Mouse (Mus musculus): ENCODE measurements around the gene Esyt2. TPM values are rescaled to one million over a fixed set of nuclear protein-coding genes. Genes with fewer than 3 reads are reported as not detected.

Esyt2 gene
- polyA plus RNA-seq, 1 experiment from 2014 or later, result 12.1 TPM

DNA sequence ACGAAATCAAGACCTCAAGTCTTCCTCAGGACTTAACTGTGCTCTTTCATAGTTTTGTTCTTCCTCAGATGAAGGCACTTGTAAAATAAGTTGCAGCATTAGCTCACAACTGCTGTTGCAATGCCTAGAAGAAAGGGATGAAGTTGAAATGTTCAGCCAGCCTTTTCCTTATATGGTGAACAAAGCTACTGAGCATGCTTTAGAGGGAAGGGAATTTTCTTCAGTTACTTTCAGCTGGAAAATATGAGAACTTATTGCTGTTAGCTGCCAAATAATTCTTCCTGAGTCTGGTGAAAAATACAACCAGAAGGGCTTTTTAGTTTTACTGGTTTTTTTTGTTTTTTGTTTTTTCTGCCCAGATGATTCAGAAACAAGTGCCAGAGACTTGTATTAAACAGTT, 45.2 kb downstream of the Esyt2 start:
- H3K4me1 ChIP-seq, result no peaks in the 10 kb centered on the region
- no peak for ATAC-seq (replicated peaks)
- 0 out of 2 replicates have a peak, but pooled peaks cover 6% of the 10 kb centered on the region for H3K36me3 ChIP-seq (replicated peaks)
- no peak overlapping the region for H3K4me2 ChIP-seq
- 82% methylated on average over 1 of the region's 1 CpGs for WGBS
- no peak overlapping the region for H3K27ac ChIP-seq
- no peak overlapping the region for H3K9ac ChIP-seq
- no peaks in the 10 kb centered on the region for H3K9me3 ChIP-seq
- no peaks in the 10 kb centered on the region for H3K27me3 ChIP-seq (replicated peaks)
- no peak overlapping the region for H3K4me3 ChIP-seq

DNA sequence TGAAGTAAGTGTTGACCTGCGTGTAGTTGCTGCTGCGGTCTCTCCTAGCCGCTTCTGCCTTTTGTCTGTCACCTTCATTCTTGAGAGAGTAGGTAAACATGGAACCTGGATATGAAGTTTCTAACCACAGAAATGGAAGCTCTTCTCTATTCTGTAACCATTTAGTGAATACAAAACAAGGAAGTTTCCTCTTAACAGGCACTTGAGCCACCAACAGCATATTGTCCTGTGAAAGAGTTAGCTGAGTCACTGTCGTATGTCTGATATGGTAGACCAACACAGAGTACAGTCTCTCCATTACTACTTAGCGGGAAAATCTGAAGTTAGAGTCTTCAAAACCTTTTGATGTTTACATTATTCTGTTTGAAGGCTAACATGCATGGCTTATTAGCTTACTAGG, 53.3 kb downstream of the Esyt2 start:
- H3K4me3 ChIP-seq, result no peak overlapping the region
- no peaks in the 10 kb centered on the region for H3K4me1 ChIP-seq
- H3K27ac ChIP-seq, result no peak overlapping the region
- H3K9me3 ChIP-seq, result no peaks in the 10 kb centered on the region
- H3K36me3 ChIP-seq (replicated peaks), result no peaks in the 10 kb centered on the region; the same call in 1 of the 2 replicates
- 92% methylated on average over 5 of the region's 5 CpGs for WGBS
- H3K27me3 ChIP-seq (replicated peaks), result no peaks in the 10 kb centered on the region
- no peak for ATAC-seq (replicated peaks)
- no peak overlapping the region for H3K9ac ChIP-seq
- H3K4me2 ChIP-seq, result no peak overlapping the region

DNA sequence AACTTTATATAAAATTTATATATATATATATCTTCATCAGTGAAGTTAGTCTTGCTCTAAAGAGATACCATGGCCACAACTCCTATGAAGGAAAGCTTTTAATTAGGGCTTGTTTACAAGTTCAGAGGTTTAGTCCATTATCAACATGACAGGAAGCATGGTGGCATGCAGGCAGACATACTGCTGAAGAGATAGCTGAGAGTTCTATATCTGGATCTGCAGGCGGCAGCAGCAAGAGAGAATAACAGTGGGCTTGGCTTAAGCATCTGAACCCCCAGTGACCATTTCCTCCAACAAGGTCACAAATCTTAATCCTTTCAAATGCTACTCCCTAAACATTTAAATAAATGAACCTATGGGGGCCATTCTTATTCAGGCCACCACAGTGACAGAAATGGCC, 59.2 kb downstream of the Esyt2 start:
- H3K27ac ChIP-seq, result no peak overlapping the region
- WGBS, result 97% methylated on average over 1 of the region's 1 CpGs

DNA sequence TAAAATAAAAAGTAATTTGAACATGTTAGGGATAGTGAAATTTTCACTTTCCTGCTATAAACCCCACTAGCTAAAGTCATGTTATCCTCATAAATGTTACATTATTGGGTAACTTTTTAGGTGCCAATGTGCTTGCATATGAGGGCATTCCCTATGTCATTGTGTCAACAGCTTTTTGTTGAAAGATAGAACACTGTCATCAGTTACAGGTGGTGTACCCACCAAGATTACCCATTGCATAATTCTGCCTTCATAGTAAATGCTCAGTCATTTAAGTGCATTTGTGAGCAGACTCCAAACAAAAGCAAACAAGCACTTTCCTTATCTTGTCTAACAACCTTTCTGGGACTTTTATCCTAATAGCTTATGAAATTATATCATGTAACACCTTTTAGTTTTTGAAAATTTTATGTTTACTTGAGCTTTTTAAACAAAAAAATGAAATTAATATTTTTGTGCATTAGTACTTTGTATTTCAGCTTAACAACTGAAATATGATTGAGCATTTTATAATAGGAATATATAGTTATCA, 67.8 kb downstream of the Esyt2 start:
- Histone ChIP-seq H3K4me2 (no peak overlapping the region), H3K9me3 (no peaks in the 10 kb centered on the region), H3K9ac (no peak overlapping the region), H3K4me3 (no peak overlapping the region), H3K4me1 (no peaks in the 10 kb centered on the region), H3K36me3 (replicated peaks) (no peaks in the 10 kb centered on the region; the same call in 1 of the 2 replicates), H3K27ac (no peak overlapping the region), H3K27me3 (replicated peaks) (no peaks in the 10 kb centered on the region)
- ATAC-seq (replicated peaks), result no peak

More for the DNA sequence above, 59.2 kb downstream of the Esyt2 start:
- Histone ChIP-seq H3K9me3 (no peaks in the 10 kb centered on the region), H3K4me1 (no peaks in the 10 kb centered on the region), H3K9ac (no peak overlapping the region), H3K4me2 (no peak overlapping the region), H3K36me3 (replicated peaks) (peaks cover 6% of the 10 kb centered on the region; the same call in 1 of the 2 replicates), H3K27me3 (replicated peaks) (no peaks in the 10 kb centered on the region), H3K4me3 (no peak overlapping the region)
- ATAC-seq (replicated peaks), result no peak

DNA sequence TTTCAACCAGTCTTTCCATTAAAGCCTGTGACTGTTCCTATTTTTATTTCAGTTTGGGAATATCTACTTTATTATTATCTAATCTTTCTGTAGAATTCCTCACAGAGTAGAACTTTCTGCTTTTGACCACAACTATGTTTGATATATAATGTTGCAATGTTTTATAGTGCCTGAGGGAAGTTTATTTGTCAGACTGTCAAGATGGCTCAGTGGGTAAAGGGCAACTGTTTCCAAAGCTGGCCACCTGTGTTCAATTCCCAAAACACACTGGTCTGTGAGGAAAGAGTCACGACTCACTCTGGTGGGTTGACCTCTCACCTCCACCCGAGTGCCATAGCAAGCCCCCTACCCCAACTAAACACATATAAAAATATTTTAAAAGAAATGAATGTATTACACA, 68.4 kb downstream of the Esyt2 start:
- H3K9ac ChIP-seq, result no peak overlapping the region
- H3K4me3 ChIP-seq, result no peak overlapping the region
- H3K4me1 ChIP-seq, result no peaks in the 10 kb centered on the region
- H3K4me2 ChIP-seq, result no peak overlapping the region
- no peaks in the 10 kb centered on the region for H3K9me3 ChIP-seq
- WGBS, result 88% methylated on average over 2 of the region's 2 CpGs
- no peaks in the 10 kb centered on the region for H3K27me3 ChIP-seq (replicated peaks)
- H3K27ac ChIP-seq, result no peak overlapping the region
- ATAC-seq (replicated peaks), result no peak
- no peaks in the 10 kb centered on the region; the same call in 1 of the 2 replicates for H3K36me3 ChIP-seq (replicated peaks)

DNA sequence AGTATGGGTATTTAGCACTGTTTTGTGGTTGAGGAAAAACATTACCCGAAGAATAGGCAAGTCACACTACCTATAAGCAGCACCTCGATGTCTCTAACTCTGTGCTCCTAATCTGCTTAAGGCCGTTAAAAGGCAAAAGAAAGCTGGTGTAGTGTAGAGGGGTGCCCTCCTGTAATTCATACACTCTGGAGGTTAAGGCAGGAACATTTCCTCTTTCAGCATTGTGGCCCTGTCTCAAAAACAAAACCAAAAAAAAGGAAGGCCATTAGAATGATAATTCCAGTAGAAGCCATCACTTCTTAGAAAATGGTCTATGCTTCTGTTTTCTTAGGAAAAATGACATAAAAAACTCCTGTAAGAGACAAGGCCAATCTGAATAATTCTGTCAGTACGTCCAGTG, 70.0 kb downstream of the Esyt2 start:
- Histone ChIP-seq H3K4me3 (no peak overlapping the region), H3K4me2 (no peak overlapping the region), H3K9me3 (no peaks in the 10 kb centered on the region), H3K27ac (no peak overlapping the region), H3K9ac (no peak overlapping the region), H3K36me3 (replicated peaks) (no peaks in the 10 kb centered on the region; the same call in 1 of the 2 replicates), H3K4me1 (no peaks in the 10 kb centered on the region), H3K27me3 (replicated peaks) (no peaks in the 10 kb centered on the region)
- 92% methylated on average over 4 of the region's 4 CpGs for WGBS
- no peak for ATAC-seq (replicated peaks)

DNA sequence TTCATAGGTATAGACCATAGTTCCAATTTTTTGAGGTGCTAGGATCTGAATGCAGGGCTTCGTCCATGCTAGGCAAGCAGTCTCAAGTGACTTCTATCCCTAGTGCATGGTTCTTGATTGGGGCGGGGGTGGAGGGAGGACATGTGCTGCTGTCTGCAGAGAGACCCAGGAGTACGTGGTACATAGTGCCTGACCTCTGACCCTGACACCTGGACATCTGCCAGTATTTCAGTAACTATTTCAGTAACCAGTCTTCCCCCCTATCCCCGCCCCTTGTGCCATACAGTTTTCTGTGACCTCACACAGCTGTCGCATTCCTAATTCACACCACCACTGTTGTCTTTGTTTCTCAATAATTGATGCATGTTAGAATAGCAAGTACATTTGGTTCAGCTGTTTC, 71.4 kb downstream of the Esyt2 start:
- Histone ChIP-seq H3K4me1 (no peaks in the 10 kb centered on the region), H3K27me3 (replicated peaks) (no peaks in the 10 kb centered on the region), H3K36me3 (replicated peaks) (peaks cover 3% of the 10 kb centered on the region; the same call in 1 of the 2 replicates), H3K27ac (no peak overlapping the region), H3K4me3 (no peak overlapping the region), H3K9me3 (no peaks in the 10 kb centered on the region), H3K9ac (no peak overlapping the region), H3K4me2 (no peak overlapping the region)
- WGBS, result 86% methylated on average over 5 of the region's 5 CpGs
- ATAC-seq (replicated peaks), result no peak

DNA sequence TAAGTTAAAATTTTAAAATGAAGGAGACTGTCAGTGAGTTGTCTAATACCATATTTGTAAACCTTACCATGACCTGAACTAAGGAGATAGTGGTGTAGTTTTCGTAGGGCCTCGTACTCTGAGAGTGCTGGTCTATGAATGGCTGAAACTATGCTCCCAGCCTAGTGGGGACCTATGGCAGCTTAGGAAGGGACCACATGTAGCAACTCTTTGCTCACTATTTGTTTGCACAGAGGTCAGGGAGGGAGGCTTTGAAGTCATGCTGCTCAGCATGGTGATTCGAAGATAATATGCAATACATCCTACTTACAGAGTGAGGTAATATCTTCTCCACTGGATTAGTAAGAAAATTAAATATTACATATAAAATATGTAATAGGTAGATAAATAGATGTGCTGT, 73.7 kb downstream of the Esyt2 start:
- no peaks in the 10 kb centered on the region for H3K4me1 ChIP-seq
- no peak overlapping the region for H3K4me3 ChIP-seq
- H3K27ac ChIP-seq, result no peak overlapping the region
- H3K4me2 ChIP-seq, result no peak overlapping the region
- no peak overlapping the region for H3K9ac ChIP-seq
- WGBS, result 93% methylated on average over 3 of the region's 3 CpGs
- no peaks in the 10 kb centered on the region for H3K27me3 ChIP-seq (replicated peaks)
- ATAC-seq (replicated peaks), result no peak
- H3K9me3 ChIP-seq, result no peaks in the 10 kb centered on the region
- H3K36me3 ChIP-seq (replicated peaks), result peaks cover 7% of the 10 kb centered on the region; the same call in 1 of the 2 replicates

DNA sequence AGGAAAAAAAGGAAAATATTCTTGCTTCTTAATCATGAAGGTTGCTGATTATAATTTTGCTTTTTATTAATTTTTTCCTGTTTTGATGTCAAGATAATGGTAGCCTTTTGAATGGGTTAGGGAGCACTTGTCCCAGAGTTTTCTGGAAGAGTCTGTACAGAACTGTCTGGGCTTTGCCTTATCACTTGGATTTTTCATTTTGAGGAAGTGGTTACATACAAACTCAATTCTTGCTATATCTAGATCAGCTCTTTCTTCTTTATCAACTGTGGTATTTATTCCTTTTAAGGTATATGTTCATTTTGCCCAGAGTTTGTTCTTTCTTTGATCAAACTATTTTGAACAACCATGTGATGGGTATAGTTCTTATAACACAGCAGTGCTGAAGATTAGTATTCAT, 81.1 kb downstream of the Esyt2 start:
- Histone ChIP-seq H3K4me2 (no peak overlapping the region), H3K4me3 (no peak overlapping the region), H3K4me1 (no peaks in the 10 kb centered on the region), H3K36me3 (replicated peaks) (peaks cover 20% of the 10 kb centered on the region), H3K9me3 (no peaks in the 10 kb centered on the region), H3K27me3 (replicated peaks) (no peaks in the 10 kb centered on the region), H3K9ac (no peak overlapping the region), H3K27ac (no peak overlapping the region)
- no peak for ATAC-seq (replicated peaks)

DNA sequence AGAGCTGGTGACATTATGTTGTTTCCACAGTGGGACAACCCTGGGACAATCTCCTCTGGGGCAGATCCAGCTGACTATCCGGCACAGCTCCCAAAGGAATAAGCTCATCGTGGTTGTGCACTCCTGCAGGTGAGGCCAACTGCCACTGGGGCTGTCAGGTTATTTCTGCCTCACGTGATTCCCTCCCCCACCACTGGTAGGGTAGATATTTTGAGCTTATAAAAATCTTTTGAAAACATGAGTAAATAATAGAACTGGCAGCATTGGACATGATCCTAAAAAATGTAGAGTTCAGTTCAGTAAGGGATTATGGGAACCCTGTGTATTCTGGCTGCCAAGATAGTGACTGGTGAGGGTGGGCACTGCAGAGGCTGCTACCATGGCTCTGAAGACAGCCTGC, 85.9 kb downstream of the Esyt2 start:
- no peaks in the 10 kb centered on the region for H3K4me1 ChIP-seq
- no peak for ATAC-seq (replicated peaks)
- H3K4me3 ChIP-seq, result no peak overlapping the region
- H3K27me3 ChIP-seq (replicated peaks), result no peaks in the 10 kb centered on the region
- no peak overlapping the region for H3K9ac ChIP-seq
- no peaks in the 10 kb centered on the region for H3K9me3 ChIP-seq
- WGBS, result 90% methylated on average over 3 of the region's 3 CpGs
- H3K4me2 ChIP-seq, result no peak overlapping the region
- H3K27ac ChIP-seq, result no peak overlapping the region
- peaks cover 17% of the 10 kb centered on the region for H3K36me3 ChIP-seq (replicated peaks)

DNA sequence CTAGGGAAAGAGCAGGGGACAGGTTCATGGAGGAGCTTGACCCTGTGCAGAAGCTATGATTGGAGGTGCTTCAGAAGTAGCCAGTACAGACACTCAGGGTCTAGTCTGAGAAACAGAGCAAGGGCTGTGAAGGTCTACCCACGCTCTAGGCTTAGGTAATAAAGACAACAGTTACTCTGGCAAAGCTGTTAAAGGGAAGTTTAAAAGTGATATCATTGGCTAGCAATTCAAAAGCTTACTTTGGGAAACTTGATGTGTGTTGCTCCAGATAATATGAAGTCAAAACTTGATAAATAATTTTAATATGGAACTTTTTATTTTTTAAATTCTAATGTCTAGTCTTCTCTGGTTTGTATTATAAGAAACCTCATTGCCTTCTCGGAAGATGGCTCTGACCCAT, 86.3 kb downstream of the Esyt2 start:
- Histone ChIP-seq H3K27me3 (replicated peaks) (no peaks in the 10 kb centered on the region), H3K4me2 (no peak overlapping the region), H3K36me3 (replicated peaks) (peaks cover 17% of the 10 kb centered on the region), H3K4me1 (no peaks in the 10 kb centered on the region), H3K4me3 (no peak overlapping the region), H3K9ac (no peak overlapping the region), H3K9me3 (no peaks in the 10 kb centered on the region), H3K27ac (no peak overlapping the region)
- no peak for ATAC-seq (replicated peaks)
- 99% methylated on average over 2 of the region's 2 CpGs for WGBS

DNA sequence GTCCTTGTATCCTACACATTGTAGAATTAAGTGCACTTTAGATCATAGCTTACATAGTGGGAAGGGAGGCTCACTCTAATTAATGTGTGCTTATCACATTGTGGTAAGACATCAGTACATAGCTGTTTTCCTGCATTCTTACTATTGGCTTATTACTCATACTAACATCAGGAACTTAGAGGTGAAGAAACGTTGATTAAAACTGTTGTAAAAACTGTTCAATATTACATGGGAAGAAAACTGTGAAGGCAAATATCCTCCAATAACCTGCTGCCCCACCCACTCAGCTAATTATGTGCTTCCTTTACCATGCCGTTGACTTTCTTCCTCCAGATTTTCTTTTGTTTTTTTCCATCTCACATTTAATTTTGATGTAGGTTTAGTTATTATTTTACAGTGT, 87.9 kb downstream of the Esyt2 start:
- 91% methylated on average over 2 of the region's 2 CpGs for WGBS
- Histone ChIP-seq H3K27ac (no peak overlapping the region), H3K4me3 (no peak overlapping the region), H3K27me3 (replicated peaks) (no peaks in the 10 kb centered on the region), H3K9ac (no peak overlapping the region), H3K36me3 (replicated peaks) (peaks cover 18% of the 10 kb centered on the region), H3K9me3 (no peaks in the 10 kb centered on the region), H3K4me1 (no peaks in the 10 kb centered on the region), H3K4me2 (no peak overlapping the region)
- no peak for ATAC-seq (replicated peaks)

DNA sequence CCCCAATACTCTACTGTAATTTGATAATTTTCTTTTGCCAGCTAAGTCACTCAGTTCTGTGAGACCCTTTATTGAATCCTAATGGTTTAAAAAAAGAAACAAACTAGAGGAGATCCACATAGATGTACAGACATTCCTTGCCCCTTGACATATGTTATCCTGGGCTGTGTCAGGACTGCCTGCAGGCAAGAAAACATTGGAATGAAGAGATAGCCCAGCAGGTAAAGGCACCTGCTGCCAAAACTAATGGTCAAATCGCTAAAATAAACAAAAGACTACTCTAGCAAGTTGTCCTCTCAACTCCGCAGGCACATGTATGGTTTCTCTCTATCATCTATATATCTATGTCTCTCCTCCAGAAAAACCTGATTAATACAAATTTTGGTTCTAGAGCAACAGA, 102.1 kb downstream of the Esyt2 start:
- no peak overlapping the region for H3K4me3 ChIP-seq
- no peaks in the 10 kb centered on the region; the same call in 1 of the 2 replicates for H3K36me3 ChIP-seq (replicated peaks)
- no peak overlapping the region for H3K27ac ChIP-seq
- no peaks in the 10 kb centered on the region for H3K4me1 ChIP-seq
- no peak overlapping the region for H3K4me2 ChIP-seq
- no peaks in the 10 kb centered on the region for H3K9me3 ChIP-seq
- H3K27me3 ChIP-seq (replicated peaks), result no peaks in the 10 kb centered on the region
- 82% methylated on average over 2 of the region's 2 CpGs for WGBS
- ATAC-seq (replicated peaks), result no peak
- H3K9ac ChIP-seq, result no peak overlapping the region
